Mouse (Mus musculus): ENCODE measurements around the gene Ikzf1.

Gene Ikzf1

GRCm38 (mm10) chr11:11684930-11685852, at the start of gene Ikzf1:
Gene Ikzf1, plus strand, starts transcription at chr11:11685003.
- no peak for DNase-seq (ENCODE audit: low spot score)

GRCm38 (mm10) chr11:11644303-11644702, 40.5 kb upstream of the Ikzf1 start:
- no peak for DNase-seq (ENCODE audit: low spot score)

- no peak for DNase-seq (ENCODE audit: low spot score)
These were observed 28.4 kb upstream of the Ikzf1 start for GRCm38 (mm10) chr11:11656388-11656787.

- DNase-seq (ENCODE audit: low spot score): no peak
These were observed 27.7 kb upstream of the Ikzf1 start for GRCm38 (mm10) chr11:11656995-11657530.

- DNase-seq (ENCODE audit: low spot score): no peak
These were observed 27.2 kb upstream of the Ikzf1 start for GRCm38 (mm10) chr11:11657634-11658033.

GRCm38 (mm10) chr11:11658834-11659233, 26.0 kb upstream of the Ikzf1 start:
- no peak for DNase-seq (ENCODE audit: low spot score)

GRCm38 (mm10) chr11:11660651-11661050, 24.2 kb upstream of the Ikzf1 start:
- no peak for DNase-seq (ENCODE audit: low spot score)

- DNase-seq (ENCODE audit: low spot score): no peak
These were observed 17.4 kb upstream of the Ikzf1 start for GRCm38 (mm10) chr11:11667254-11667921.

GRCm38 (mm10) chr11:11667922-11668290, 16.9 kb upstream of the Ikzf1 start:
- no peak for DNase-seq (ENCODE audit: low spot score)

- no peak for DNase-seq (ENCODE audit: low spot score)
These were observed 11.8 kb upstream of the Ikzf1 start for GRCm38 (mm10) chr11:11672974-11673373.

- DNase-seq (ENCODE audit: low spot score): no peak
These were observed 9.7 kb upstream of the Ikzf1 start for GRCm38 (mm10) chr11:11675063-11675462.

- DNase-seq (ENCODE audit: low spot score): no peak
These were observed 8.6 kb upstream of the Ikzf1 start for GRCm38 (mm10) chr11:11676068-11676741.

GRCm38 (mm10) chr11:11677165-11677564, 7.6 kb upstream of the Ikzf1 start:
- DNase-seq (ENCODE audit: low spot score): no peak

GRCm38 (mm10) chr11:11678972-11679371, 5.8 kb upstream of the Ikzf1 start:
- DNase-seq (ENCODE audit: low spot score): no peak

GRCm38 (mm10) chr11:11684056-11684929, 510 bp upstream of the Ikzf1 start:
- no peak for DNase-seq (ENCODE audit: low spot score)

- no peak for DNase-seq (ENCODE audit: low spot score)
These were observed 1.1 kb downstream of the Ikzf1 start for GRCm38 (mm10) chr11:11685853-11686395.

- no peak for DNase-seq (ENCODE audit: low spot score)
These were observed 1.8 kb downstream of the Ikzf1 start for GRCm38 (mm10) chr11:11686569-11687051.

GRCm38 (mm10) chr11:11687551-11688185, 2.9 kb downstream of the Ikzf1 start:
- DNase-seq (ENCODE audit: low spot score): no peak

GRCm38 (mm10) chr11:11688766-11689330, 4.0 kb downstream of the Ikzf1 start:
- no peak for DNase-seq (ENCODE audit: low spot score)

- DNase-seq (ENCODE audit: low spot score): no peak
These were observed 4.9 kb downstream of the Ikzf1 start for GRCm38 (mm10) chr11:11689701-11690058.

Measured in urinary bladder, postnatal 10 days (tissue).